Mouse (Mus musculus): ENCODE measurements around the gene BC049715.

DNA sequence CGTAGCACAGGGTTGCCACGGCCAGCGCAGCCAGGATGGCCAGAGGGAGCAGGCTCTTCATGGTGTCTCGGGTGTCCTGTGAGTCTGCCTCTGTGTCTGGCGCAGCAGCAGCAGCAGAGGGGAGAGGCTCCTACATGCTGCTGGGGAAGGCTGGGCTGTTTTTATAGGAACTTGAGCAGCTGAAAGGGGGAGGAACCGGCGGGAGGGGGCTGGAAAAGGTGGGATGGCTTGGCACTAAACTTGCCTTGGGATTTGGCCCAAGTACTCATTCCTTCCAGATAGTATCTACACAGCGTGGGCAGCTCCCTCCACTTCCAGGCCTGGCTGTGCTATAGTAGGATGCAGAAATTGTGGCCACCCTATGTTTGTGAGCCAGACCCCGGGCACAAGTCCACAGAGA lies 48.2 kb downstream of the BC049715 start, which contains the start of gene Mgp:
- TF ChIP-seq CTCF (IDR thresholded peaks at IDR 0.05; ENCODE audit: control insufficient read depth, insufficient read depth, insufficient replicate concordance, low read depth, low read length): no peak
- peak; percentile 45; the same call in 1 of the 2 replicates for TF ChIP-seq POLR2A (IDR thresholded peaks at IDR 0.05; ENCODE audit: control insufficient read depth, low read depth, low read length)

All from testis, adult 2 months (tissue).